Mouse (Mus musculus): Measurements from ENCODE around the gene Bcas1. TPM values are rescaled to one million over a fixed set of nuclear protein-coding genes. Genes with fewer than 3 reads are reported as not detected.

Gene Bcas1
- total RNA-seq (2014; rRNA removed) (0.07 TPM in 1 of 2 replicates, not detected in the other), polyA plus RNA-seq (2012; rRNA removed) (0.02 TPM in 1 of 2 replicates, not detected in the other)

GRCm38 (mm10) chr2:170427704-170428103, at the start of gene Bcas1:
TSS of gene Bcas1 (minus strand) at chr2:170427845.
- Histone ChIP-seq H3K27ac (replicated peaks; ENCODE audit: insufficient read depth, low read depth, low read length) (no peak within 1 kb of the TSS), H3K4me1 (ENCODE audit: control insufficient read depth, insufficient read depth, low read length) (no peaks in the 10 kb centered on the region), H3K27me3 (ENCODE audit: control insufficient read depth, insufficient read depth, low read length) (no peaks in the 10 kb centered on the region), H3K9ac (ENCODE audit: low read depth, low read length) (no peak within 1 kb of the TSS), H3K36me3 (ENCODE audit: control insufficient read depth, insufficient read depth, low read length) (no peaks in the 10 kb centered on the region), H3K79me2 (ENCODE audit: control insufficient read depth, insufficient read depth, low read length) (no peaks in the 10 kb centered on the region), H3K4me3 (ENCODE audit: insufficient read depth, low read depth, low read length) (no peak within 1 kb of the TSS)
- TF ChIP-seq POLR2A (IDR thresholded peaks at IDR 0.05; ENCODE audit: extremely low read depth, insufficient read depth, low read length): no peak
- TF ChIP-seq CTCF (IDR thresholded peaks at IDR 0.05; ENCODE audit: low read depth, low read length): no peak
- DNase-seq (ENCODE audit: extremely low read depth, low read depth, low spot score): no peak
- 30% methylated on average over 8 of the region's 8 CpGs for WGBS

DNA sequence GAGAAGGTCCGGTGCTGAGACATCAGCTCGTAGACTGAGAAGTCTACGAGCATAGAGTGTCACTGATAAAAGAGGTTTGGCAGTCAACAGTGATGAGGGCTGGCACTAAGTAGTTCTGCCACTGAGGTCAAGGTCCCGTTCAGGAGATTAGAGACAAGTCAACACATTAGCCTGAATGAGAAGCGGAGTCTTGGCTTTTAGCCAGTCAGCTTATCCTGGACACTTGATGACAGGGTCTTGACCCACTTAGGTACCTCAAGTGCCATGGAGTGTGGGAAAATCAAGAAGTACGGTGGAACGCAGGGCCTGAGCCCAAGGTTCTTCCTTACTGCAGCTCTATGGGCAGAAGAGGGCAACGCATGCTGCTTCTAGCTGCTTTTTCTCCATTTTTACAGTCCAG, 49.0 kb upstream of the Bcas1 start:
- Histone ChIP-seq H3K4me1 (ENCODE audit: control insufficient read depth, insufficient read depth, low read length) (0 out of 2 replicates have a peak, but pooled peaks cover 1% of the 10 kb centered on the region), H3K27ac (replicated peaks; ENCODE audit: insufficient read depth, low read depth, low read length) (no peak overlapping the region), H3K9ac (ENCODE audit: low read depth, low read length) (no peak overlapping the region), H3K27me3 (ENCODE audit: control insufficient read depth, insufficient read depth, low read length) (no peaks in the 10 kb centered on the region), H3K4me3 (ENCODE audit: insufficient read depth, low read depth, low read length) (no peak overlapping the region), H3K36me3 (ENCODE audit: control insufficient read depth, insufficient read depth, low read length) (no peaks in the 10 kb centered on the region), H3K79me2 (ENCODE audit: control insufficient read depth, insufficient read depth, low read length) (no peaks in the 10 kb centered on the region)
- TF ChIP-seq CTCF (IDR thresholded peaks at IDR 0.05; ENCODE audit: low read depth, low read length) (no peak), POLR2A (IDR thresholded peaks at IDR 0.05; ENCODE audit: extremely low read depth, insufficient read depth, low read length) (no peak)
- DNase-seq (ENCODE audit: extremely low read depth, low read depth, low spot score): peak; percentile 69
- WGBS: 43% methylated on average over 8 of the region's 8 CpGs

DNA sequence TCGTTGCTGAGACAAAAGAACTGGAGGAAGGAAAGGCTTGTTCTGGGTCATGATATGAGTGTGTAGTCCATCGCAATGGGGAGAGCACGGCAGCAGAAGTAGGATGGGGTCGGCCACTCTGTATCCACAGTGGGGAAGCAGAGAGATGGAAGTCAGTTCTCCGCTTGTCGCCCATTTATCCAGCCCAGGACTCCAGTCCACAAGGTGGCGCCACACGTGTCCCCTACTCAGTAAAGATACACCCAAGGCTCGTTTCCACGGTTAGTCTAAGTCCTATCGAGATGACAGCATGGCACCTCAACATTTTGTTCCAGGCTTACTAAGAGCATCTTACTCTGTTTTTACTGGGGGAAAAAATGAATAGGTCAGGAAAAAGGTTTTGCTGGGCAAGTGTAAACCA, 48.6 kb upstream of the Bcas1 start:
- 74% methylated on average over 11 of the region's 11 CpGs for WGBS
- no peak for DNase-seq (ENCODE audit: extremely low read depth, low read depth, low spot score)

GRCm38 (mm10) chr2:170475164-170475563, 47.5 kb upstream of the Bcas1 start:
- H3K4me3 ChIP-seq (ENCODE audit: insufficient read depth, low read depth, low read length): no peak overlapping the region
- H3K27ac ChIP-seq (replicated peaks; ENCODE audit: insufficient read depth, low read depth, low read length): no peak overlapping the region
- no peaks in the 10 kb centered on the region for H3K79me2 ChIP-seq (ENCODE audit: control insufficient read depth, insufficient read depth, low read length)
- TF ChIP-seq CTCF (IDR thresholded peaks at IDR 0.05; ENCODE audit: low read depth, low read length) (no peak), POLR2A (IDR thresholded peaks at IDR 0.05; ENCODE audit: extremely low read depth, insufficient read depth, low read length) (no peak)
- 0 out of 2 replicates have a peak, but pooled peaks cover 1% of the 10 kb centered on the region for H3K4me1 ChIP-seq (ENCODE audit: control insufficient read depth, insufficient read depth, low read length)
- no peak for DNase-seq (ENCODE audit: extremely low read depth, low read depth, low spot score)
- no peak overlapping the region for H3K9ac ChIP-seq (ENCODE audit: low read depth, low read length)
- no peaks in the 10 kb centered on the region for H3K27me3 ChIP-seq (ENCODE audit: control insufficient read depth, insufficient read depth, low read length)
- no peaks in the 10 kb centered on the region for H3K36me3 ChIP-seq (ENCODE audit: control insufficient read depth, insufficient read depth, low read length)
- WGBS: 83% methylated on average over 3 of the region's 3 CpGs

More for the DNA sequence above, 48.6 kb upstream of the Bcas1 start:
- no peaks in the 10 kb centered on the region for H3K79me2 ChIP-seq (ENCODE audit: control insufficient read depth, insufficient read depth, low read length)
- H3K27ac ChIP-seq (replicated peaks; ENCODE audit: insufficient read depth, low read depth, low read length): no peak overlapping the region
- H3K4me3 ChIP-seq (ENCODE audit: insufficient read depth, low read depth, low read length): no peak overlapping the region
- no peaks in the 10 kb centered on the region for H3K36me3 ChIP-seq (ENCODE audit: control insufficient read depth, insufficient read depth, low read length)
- H3K9ac ChIP-seq (ENCODE audit: low read depth, low read length): no peak overlapping the region
- no peaks in the 10 kb centered on the region for H3K27me3 ChIP-seq (ENCODE audit: control insufficient read depth, insufficient read depth, low read length)
- 0 out of 2 replicates have a peak, but pooled peaks cover 1% of the 10 kb centered on the region for H3K4me1 ChIP-seq (ENCODE audit: control insufficient read depth, insufficient read depth, low read length)
- TF ChIP-seq CTCF (IDR thresholded peaks at IDR 0.05; ENCODE audit: low read depth, low read length): peak; percentile 62
- TF ChIP-seq POLR2A (IDR thresholded peaks at IDR 0.05; ENCODE audit: extremely low read depth, insufficient read depth, low read length): no peak

GRCm38 (mm10) chr2:170474125-170474524, 46.5 kb upstream of the Bcas1 start:
- Histone ChIP-seq H3K4me3 (ENCODE audit: insufficient read depth, low read depth, low read length) (no peak overlapping the region), H3K4me1 (ENCODE audit: control insufficient read depth, insufficient read depth, low read length) (peaks cover 3% of the 10 kb centered on the region; the same call in 1 of the 2 replicates), H3K27ac (replicated peaks; ENCODE audit: insufficient read depth, low read depth, low read length) (no peak overlapping the region), H3K9ac (ENCODE audit: low read depth, low read length) (no peak overlapping the region), H3K27me3 (ENCODE audit: control insufficient read depth, insufficient read depth, low read length) (no peaks in the 10 kb centered on the region), H3K79me2 (ENCODE audit: control insufficient read depth, insufficient read depth, low read length) (no peaks in the 10 kb centered on the region), H3K36me3 (ENCODE audit: control insufficient read depth, insufficient read depth, low read length) (no peaks in the 10 kb centered on the region)
- DNase-seq (ENCODE audit: extremely low read depth, low read depth, low spot score): no peak
- 96% methylated on average over 5 of the region's 5 CpGs for WGBS
- TF ChIP-seq CTCF (IDR thresholded peaks at IDR 0.05; ENCODE audit: low read depth, low read length) (no peak), POLR2A (IDR thresholded peaks at IDR 0.05; ENCODE audit: extremely low read depth, insufficient read depth, low read length) (no peak)

- H3K27me3 ChIP-seq (ENCODE audit: control insufficient read depth, insufficient read depth, low read length): no peaks in the 10 kb centered on the region
- H3K79me2 ChIP-seq (ENCODE audit: control insufficient read depth, insufficient read depth, low read length): no peaks in the 10 kb centered on the region
- H3K4me3 ChIP-seq (ENCODE audit: insufficient read depth, low read depth, low read length): no peak overlapping the region
- 91% methylated on average over 5 of the region's 5 CpGs for WGBS
- peaks cover 1% of the 10 kb centered on the region; the same call in 1 of the 2 replicates for H3K4me1 ChIP-seq (ENCODE audit: control insufficient read depth, insufficient read depth, low read length)
- no peaks in the 10 kb centered on the region for H3K36me3 ChIP-seq (ENCODE audit: control insufficient read depth, insufficient read depth, low read length)
- TF ChIP-seq POLR2A (IDR thresholded peaks at IDR 0.05; ENCODE audit: extremely low read depth, insufficient read depth, low read length): no peak
- TF ChIP-seq CTCF (IDR thresholded peaks at IDR 0.05; ENCODE audit: low read depth, low read length): no peak
- DNase-seq (ENCODE audit: extremely low read depth, low read depth, low spot score): no peak
- H3K27ac ChIP-seq (replicated peaks; ENCODE audit: insufficient read depth, low read depth, low read length): no peak overlapping the region
- H3K9ac ChIP-seq (ENCODE audit: low read depth, low read length): no peak overlapping the region
Measured at GRCm38 (mm10) chr2:170470591-170470990, 42.9 kb upstream of the Bcas1 start.
